Mouse (Mus musculus) adrenal gland, postnatal 25 days (tissue): ENCODE measurements around the gene Tmed1. TPM values are rescaled to one million over a fixed set of nuclear protein-coding genes. Genes with fewer than 3 reads are reported as not detected.
"Not testable (repeated sequence)": the region's sequence is repeated elsewhere in the genome, so short reads cannot be mapped to it uniquely, and the experiment has no call there.

Source experiments
- DNase-seq: peaks from one replicate; pipeline ENCODE4 v3.0.0; 2021; ENCODE audit warnings: mixed read lengths
- microRNA-seq, 2 experiments: library from miRNA; unstranded; fragments of <30 nt; microRNA quantifications; one replicate each; pipeline ENCODE4 v1.2.0; 2021
- total RNA-seq: library from RNA; stranded (reverse); gene quantifications from 2 replicates; pipeline ENCODE4 v1.2.3, GENCODE M21; 2021

The Tmed1 gene
- total RNA-seq, 1 experiment from 2014 or later: 37.1 TPM

GRCm38 (mm10) chr9:21469032-21470024 lies 40.7 kb downstream of the Tmed1 start:
- DNase-seq: peak; percentile 62

DNA sequence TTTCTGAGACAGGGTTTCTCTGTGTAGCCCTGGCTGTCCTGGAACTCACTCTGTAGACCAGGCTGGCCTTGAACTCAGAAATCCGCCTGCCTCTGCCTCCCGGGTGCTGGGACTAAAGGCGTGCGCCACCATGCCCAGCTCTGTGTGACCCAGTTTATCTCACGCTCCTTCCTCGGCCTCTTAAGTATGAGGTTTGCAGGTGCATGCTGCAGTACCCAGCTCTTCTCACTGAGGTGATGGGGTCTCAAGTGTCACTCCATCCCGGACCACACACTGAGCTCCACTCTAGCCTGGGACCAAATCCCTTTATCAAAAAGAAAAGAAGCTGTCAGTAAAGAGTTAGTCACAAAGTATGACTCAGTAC lies 45.5 kb downstream of the Tmed1 start:
- DNase-seq: not testable (repeated sequence)

DNA sequence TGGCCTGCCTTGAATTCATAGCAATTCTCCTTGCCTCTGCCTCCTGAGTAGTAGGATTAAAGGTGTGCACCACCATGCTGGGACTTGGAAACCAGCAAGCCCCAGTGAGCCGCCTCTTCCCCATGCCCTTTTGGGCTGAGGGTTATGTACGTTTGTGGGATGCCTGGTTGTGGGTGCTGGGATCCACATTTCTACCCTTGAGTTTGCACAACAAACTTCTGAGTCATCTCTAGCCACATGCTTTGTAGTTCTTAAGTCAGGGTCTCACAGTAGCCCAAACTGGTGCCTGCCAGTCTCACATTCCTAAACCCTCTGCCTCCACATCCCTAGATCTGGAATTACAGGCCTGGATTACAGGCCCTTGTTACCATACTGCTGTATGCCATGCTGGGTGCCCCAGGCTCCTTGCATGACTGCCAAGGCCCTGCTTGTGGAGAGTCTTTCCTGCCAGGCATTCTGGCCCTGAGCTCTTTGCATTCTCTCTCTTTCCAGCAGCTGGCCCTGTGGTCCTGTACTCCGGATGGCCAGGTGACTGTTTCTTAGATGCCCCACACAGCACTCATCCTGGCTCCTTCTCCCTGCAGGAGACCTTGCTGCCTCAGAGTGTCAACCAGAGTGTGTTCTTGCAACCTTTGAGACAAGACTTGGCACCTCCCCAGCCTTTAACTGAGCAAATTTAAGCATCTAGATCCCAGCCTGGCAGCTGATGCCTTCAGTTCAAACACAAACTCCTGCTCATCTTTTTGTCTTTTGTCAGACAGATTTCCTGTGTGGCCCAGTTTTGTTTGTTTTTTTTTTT lies 46.1 kb downstream of the Tmed1 start:
- no peak for DNase-seq

DNA sequence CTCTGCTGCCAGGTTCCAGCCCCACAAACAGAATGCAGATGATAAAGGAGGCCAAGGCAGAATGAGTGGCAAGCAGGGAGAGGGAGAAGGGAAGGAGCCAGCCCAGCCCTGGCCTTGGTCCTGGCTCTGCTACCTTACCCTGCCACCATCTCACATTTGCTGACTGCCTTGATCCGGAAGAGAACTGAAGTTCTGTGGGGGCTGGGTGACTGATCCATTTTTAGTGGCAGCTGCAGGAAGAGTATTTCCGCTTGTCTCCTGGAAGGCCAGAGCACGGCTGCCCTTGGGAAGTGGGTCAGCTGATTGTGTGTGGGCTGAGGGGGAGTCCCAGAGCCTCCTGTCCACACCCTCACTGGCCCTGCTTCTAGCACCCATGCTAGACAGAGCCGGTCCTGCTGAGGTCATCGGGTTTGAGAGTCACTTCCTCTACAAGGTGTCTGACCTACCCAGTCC lies 46.9 kb downstream of the Tmed1 start:
- DNase-seq: peak; percentile 64

DNA sequence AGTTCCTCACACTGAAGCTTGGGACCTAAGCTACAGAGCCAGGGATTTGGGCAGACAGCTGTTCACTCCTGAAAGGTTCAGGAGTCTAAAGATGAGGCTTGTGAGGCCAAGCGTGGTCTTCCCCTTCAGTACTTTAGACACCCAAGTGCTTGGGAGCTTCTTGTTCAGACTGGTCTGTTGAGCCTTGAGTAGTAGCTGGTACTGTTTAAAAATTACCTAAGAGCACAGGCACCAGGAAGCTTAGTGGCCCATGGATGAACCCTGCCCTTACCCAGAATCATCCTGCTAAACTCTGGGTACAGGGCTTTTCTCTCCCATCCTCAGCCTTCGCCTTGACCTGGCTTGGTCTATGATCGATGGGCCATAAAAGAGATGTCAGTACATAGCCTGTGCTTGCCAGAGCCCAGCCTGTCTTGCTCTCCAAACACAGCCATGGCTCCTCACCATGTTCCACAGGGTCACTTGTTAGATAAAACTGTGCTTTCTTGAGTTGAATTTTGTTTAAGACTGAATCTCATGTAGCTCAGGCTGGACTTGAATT lies 49.6 kb downstream of the Tmed1 start:
- no peak for DNase-seq

GRCm38 (mm10) chr9:21458821-21459220 lies 51.2 kb downstream of the Tmed1 start:
- no peak for DNase-seq

Small RNA genes lying within 50 kb of the gene (microRNA-seq; reads per million reads assigned to microRNA genes)
- gene Mir199a-1: 0 to 0.34 reads per million in 2 experiments

Other genes starting within 250 kb of the Tmed1 start
- 37.5 and 42.2 TPM in 2 replicates for gene Atg4d, start 245.0 kb downstream of the Tmed1 start, total RNA-seq
- gene Kri1, start 222.3 kb downstream of the Tmed1 start, total RNA-seq: 34.7 and 48.1 TPM in 2 replicates
- gene Cdkn2d, start 218.8 kb downstream of the Tmed1 start, total RNA-seq: 13.5 and 19.9 TPM in 2 replicates
- gene Ap1m2, start 197.9 kb downstream of the Tmed1 start, total RNA-seq: not detected in 2 replicates
- 31.8 and 46.3 TPM in 2 replicates for gene Slc44a2, start 189.6 kb downstream of the Tmed1 start, total RNA-seq
- 68.9 and 69.5 TPM in 2 replicates for gene Ilf3, start 142.4 kb downstream of the Tmed1 start, total RNA-seq
- 17.0 and 25.1 TPM in 2 replicates for gene Qtrt1, start 98.4 kb downstream of the Tmed1 start, total RNA-seq
- 110 and 126 TPM in 2 replicates for gene Dnm2, start 85.3 kb downstream of the Tmed1 start, total RNA-seq
- gene AB124611, start 15.9 kb upstream of the Tmed1 start, total RNA-seq: 1.3 TPM in 1 of 2 replicates, not detected in the other
- gene Carm1, start 36.6 kb upstream of the Tmed1 start, total RNA-seq: 45.6 and 54.0 TPM in 2 replicates
- gene Timm29, start 82.5 kb upstream of the Tmed1 start, total RNA-seq: 58.2 and 62.6 TPM in 2 replicates
- gene Yipf2, start 82.6 kb upstream of the Tmed1 start, total RNA-seq: 27.5 and 40.2 TPM in 2 replicates
- 87.3 and 87.4 TPM in 2 replicates for gene Smarca4, start 105.9 kb upstream of the Tmed1 start, total RNA-seq
- gene Ldlr, start 213.2 kb upstream of the Tmed1 start, total RNA-seq: 126 and 145 TPM in 2 replicates